Mouse (Mus musculus) C2C12 (cell line): ENCODE results near the gene Myb. TPM values are rescaled to one million over a fixed set of nuclear protein-coding genes. Genes with fewer than 3 reads are reported as not detected.

Experiments used
- H3K27me3 ChIP-seq: one replicate; pipeline ENCODE4 v1.6.1; 2011; ENCODE audit not compliant: control insufficient read depth, insufficient read depth, insufficient read length
- H3K36me3 ChIP-seq: one replicate; pipeline ENCODE4 v1.6.1; 2011; ENCODE audit not compliant: control insufficient read depth, insufficient read depth
- H3K4me3 ChIP-seq: one replicate; pipeline ENCODE4 v1.5.1; 2011; ENCODE audit warnings: mild to moderate bottlenecking, control low read depth; ENCODE audit not compliant: poor library complexity, insufficient read depth, severe bottlenecking
- H3K79me2 ChIP-seq: one replicate; pipeline ENCODE4 v1.6.1; 2011; ENCODE audit not compliant: control insufficient read depth, insufficient read depth
- H3K79me3 ChIP-seq: one replicate; pipeline ENCODE4 v1.6.1; 2011; ENCODE audit warnings: low read depth, control low read depth
- H3ac ChIP-seq: one replicate; pipeline ENCODE3; 2011; ENCODE audit warnings: low read depth; ENCODE audit not compliant: control insufficient read depth, insufficient read length
- CEBPB ChIP-seq: IDR thresholded peaks from one replicate; pipeline ENCODE4 v1.6.1; 2011; ENCODE audit warnings: low read depth, mild to moderate bottlenecking, control low read depth, moderate library complexity
- CTCF ChIP-seq: IDR thresholded peaks from one replicate; pipeline ENCODE4 v1.5.1; 2011; ENCODE audit not compliant: control insufficient read depth, insufficient read depth, insufficient read length
- FOSL1 ChIP-seq: IDR thresholded peaks from one replicate; pipeline ENCODE4 v1.8.0; 2011; ENCODE audit warnings: mild to moderate bottlenecking, low read length; ENCODE audit not compliant: poor library complexity, insufficient read depth, severe bottlenecking
- MAX ChIP-seq: IDR thresholded peaks from one replicate; pipeline ENCODE4 v1.6.1; 2011; ENCODE audit warnings: mild to moderate bottlenecking, control low read depth
- MYOD1 ChIP-seq: IDR thresholded peaks from one replicate; pipeline ENCODE4 v1.6.1; 2011; ENCODE audit warnings: low read depth; ENCODE audit not compliant: control insufficient read depth, insufficient read length
- MYOG ChIP-seq: IDR thresholded peaks from one replicate; pipeline ENCODE4 v1.6.1; 2011; ENCODE audit not compliant: control insufficient read depth, insufficient read length; ENCODE audit errors: extremely low read depth
- USF1 ChIP-seq: IDR thresholded peaks from one replicate; pipeline ENCODE4 v1.6.1; 2011; ENCODE audit warnings: low read depth, mild to moderate bottlenecking, control low read depth, moderate library complexity
- polyA plus RNA-seq: library from polyadenylated mRNA; unstranded; fragments of >200 nt; fragmentation: generic; extraction: Trizol; gene quantifications from one replicate; pipeline ENCODE4 v1.2.1, GENCODE M21; 2012; ENCODE audit warnings: missing spikeins

Gene Myb
- polyA plus RNA-seq, 1 experiment = 0.47 TPM

- Histone ChIP-seq H3ac (no peak overlapping the region), H3K4me3 (no peak overlapping the region), H3K79me2 (no peaks in the 10 kb centered on the region), H3K36me3 (no peaks in the 10 kb centered on the region), H3K27me3 (peaks cover 4% of the 10 kb centered on the region), H3K79me3 (no peaks in the 10 kb centered on the region)
- no peak for TF ChIP-seq USF1
- no peak for TF ChIP-seq FOSL1
- TF ChIP-seq MYOD1 = no peak
- TF ChIP-seq CEBPB = no peak
- no peak for TF ChIP-seq CTCF
- TF ChIP-seq MAX = no peak
- TF ChIP-seq MYOG = no peak
These were observed 27.1 kb upstream of the Myb start for GRCm38 (mm10) chr10:21187847-21188246.

GRCm38 (mm10) chr10:21186733-21187132, 25.9 kb upstream of the Myb start:
- H3K4me3 ChIP-seq = no peak overlapping the region
- H3K36me3 ChIP-seq = no peaks in the 10 kb centered on the region
- no peaks in the 10 kb centered on the region for H3K79me3 ChIP-seq
- H3K79me2 ChIP-seq = no peaks in the 10 kb centered on the region
- TF ChIP-seq CEBPB (no peak), CTCF (no peak), MYOG (no peak)
- H3ac ChIP-seq = no peak overlapping the region
- no peaks in the 10 kb centered on the region for H3K27me3 ChIP-seq

DNA sequence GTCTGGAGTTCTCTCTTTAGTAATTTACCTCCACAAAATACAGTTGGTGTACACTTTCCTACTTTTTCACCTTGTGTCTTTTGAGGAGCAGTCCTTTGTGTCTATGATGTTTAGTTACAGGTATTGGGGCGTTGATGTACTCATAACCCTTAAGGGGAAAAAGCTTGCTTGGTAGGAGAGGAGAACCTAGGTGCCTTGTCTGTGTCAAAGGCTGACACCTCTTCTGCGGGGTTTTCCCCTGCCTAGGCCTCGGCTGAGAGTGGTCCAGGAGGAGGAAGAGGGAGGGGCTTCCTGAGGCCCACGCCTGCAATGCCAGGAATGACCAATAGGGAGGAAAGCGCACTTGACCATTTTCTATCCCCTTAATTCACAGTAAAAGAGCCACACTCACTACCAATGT, 17.9 kb upstream of the Myb start:
- no peaks in the 10 kb centered on the region for H3K27me3 ChIP-seq
- no peak overlapping the region for H3ac ChIP-seq
- no peaks in the 10 kb centered on the region for H3K79me3 ChIP-seq
- H3K79me2 ChIP-seq = no peaks in the 10 kb centered on the region
- no peak overlapping the region for H3K4me3 ChIP-seq
- TF ChIP-seq CTCF (no peak), CEBPB (no peak), FOSL1 (no peak), MYOD1 (no peak), MAX (no peak), USF1 (no peak)
- H3K36me3 ChIP-seq = no peaks in the 10 kb centered on the region

GRCm38 (mm10) chr10:21178281-21178680, 17.5 kb upstream of the Myb start:
- Histone ChIP-seq H3K79me3 (no peaks in the 10 kb centered on the region), H3K27me3 (no peaks in the 10 kb centered on the region), H3K36me3 (no peaks in the 10 kb centered on the region), H3ac (no peak overlapping the region), H3K4me3 (no peak overlapping the region), H3K79me2 (no peaks in the 10 kb centered on the region)
- TF ChIP-seq MYOD1 (no peak), CEBPB (no peak), USF1 (no peak), FOSL1 (no peak)

DNA sequence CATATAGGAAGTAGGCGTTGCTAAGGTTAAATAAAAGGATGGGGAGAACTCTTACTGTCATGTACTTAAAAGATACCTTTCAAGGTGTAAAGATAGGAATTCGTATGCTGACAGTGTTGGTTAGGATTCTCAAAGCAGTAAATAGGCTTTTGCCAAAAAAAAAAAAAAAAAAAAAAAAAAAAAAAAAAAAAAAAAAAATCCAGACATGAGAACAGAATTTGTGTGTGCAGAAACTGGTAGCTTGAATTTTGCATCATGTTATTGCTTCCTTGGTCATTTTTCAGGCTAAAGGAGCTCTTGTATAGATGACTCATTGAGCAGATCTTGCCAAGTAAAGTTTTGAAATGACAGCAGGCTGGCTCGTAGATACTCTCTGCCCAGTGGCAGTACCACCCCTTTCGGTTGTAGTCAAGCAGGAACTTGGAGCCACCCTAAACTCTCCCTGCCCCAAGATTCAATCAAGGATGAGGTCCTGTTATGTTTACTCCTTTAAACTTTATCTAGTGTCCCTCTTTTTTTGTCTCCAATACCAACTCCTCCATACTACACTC, 11.9 kb upstream of the Myb start:
- TF ChIP-seq CTCF (no peak), CEBPB (no peak), MAX (no peak), FOSL1 (no peak), MYOG (no peak), USF1 (no peak), MYOD1 (no peak)

DNA sequence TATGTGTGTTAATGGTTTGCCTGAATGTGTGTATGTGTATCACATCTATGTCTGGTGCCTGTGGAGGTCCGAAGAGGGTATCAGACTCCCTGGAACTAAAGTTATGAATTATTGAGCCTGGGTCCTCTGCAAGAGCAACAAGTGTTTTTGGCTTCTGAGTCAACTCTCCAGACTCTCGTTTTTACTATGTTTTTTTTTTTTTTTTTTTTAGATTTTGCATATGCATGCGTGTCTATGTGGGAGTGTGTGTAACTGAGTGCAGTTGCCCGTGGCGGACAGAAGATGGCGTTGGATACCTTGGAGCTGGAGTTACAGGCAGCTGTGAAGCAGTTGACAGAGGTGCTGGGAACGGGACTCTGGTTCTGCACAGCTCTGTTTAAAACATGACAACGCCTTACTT, 7.7 kb upstream of the Myb start:
- Histone ChIP-seq H3K4me3 (no peak overlapping the region), H3K79me3 (no peaks in the 10 kb centered on the region), H3K36me3 (no peaks in the 10 kb centered on the region), H3K79me2 (no peaks in the 10 kb centered on the region), H3K27me3 (no peaks in the 10 kb centered on the region), H3ac (no peak overlapping the region)
- TF ChIP-seq USF1 (no peak), CEBPB (no peak), MYOG (no peak), FOSL1 (no peak)

More for the DNA sequence above, 11.9 kb upstream of the Myb start:
- H3K79me3 ChIP-seq = no peaks in the 10 kb centered on the region
- no peaks in the 10 kb centered on the region for H3K27me3 ChIP-seq
- H3K4me3 ChIP-seq = no peak overlapping the region
- no peaks in the 10 kb centered on the region for H3K36me3 ChIP-seq
- no peak overlapping the region for H3ac ChIP-seq
- no peaks in the 10 kb centered on the region for H3K79me2 ChIP-seq
